Mouse (Mus musculus) retina, embryonic 14.5 days (tissue): ENCODE measurements at regions not wholly inside any gene's neighbourhood (a gene's known extent, or its start where the extent isn't known, plus 50 kb on each side); places are given as distances from the start of the nearest gene placed in this dataset.

ENCODE experiments used
- DNase-seq: peaks from one replicate; pipeline ENCODE4 v3.0.0-alpha.2; 2015; ENCODE audit warnings: low spot score

- DNase-seq, result no peak
Observed at GRCm38 (mm10) chr6:79387732-79388131, 430.0 kb upstream of the Gm20594 start.

GRCm38 (mm10) chr6:79401090-79401489 is 416.6 kb upstream of the Gm20594 start:
- no peak for DNase-seq

- DNase-seq, result no peak
Observed at GRCm38 (mm10) chr6:79408955-79409354, 408.8 kb upstream of the Gm20594 start.

GRCm38 (mm10) chr6:79445821-79446220 is 371.9 kb upstream of the Gm20594 start:
- DNase-seq, result no peak

GRCm38 (mm10) chr6:79491245-79491644 is 326.5 kb upstream of the Gm20594 start:
- DNase-seq, result peak; percentile 40

- DNase-seq, result no peak
Observed at GRCm38 (mm10) chr6:79500649-79501048, 317.1 kb upstream of the Gm20594 start.
